Mouse (Mus musculus) MEL (cell line): ENCODE results near the gene Ugt1a2. TPM values are rescaled to one million over a fixed set of nuclear protein-coding genes. Genes with fewer than 3 reads are reported as not detected.

ENCODE experiments used
- DNase-seq: peaks from one replicate; pipeline ENCODE4 v3.0.0; 2011; ENCODE audit warnings: low read depth, low spot score
- H3K27ac ChIP-seq: 2 replicates; pipeline ENCODE4 v1.5.1; 2012; ENCODE audit warnings: low read depth, mild to moderate bottlenecking, control low read depth, low read length, moderate library complexity; ENCODE audit not compliant: control insufficient read depth
- H3K27me3 ChIP-seq, 2 experiments: fragments of 150-350 bp in 1 of 2; sonication (generic) in 1 of 2; 2 replicates each; pipeline ENCODE4 v1.6.1; 2012; ENCODE audit warnings: low read length in 2 of 2, mild to moderate bottlenecking in 2 of 2, improper control_type of control experiment in 1 of 2, moderate library complexity in 1 of 2; ENCODE audit not compliant: insufficient read depth in 2 of 2, control insufficient read depth in 1 of 2
- H3K36me3 ChIP-seq, 2 experiments: 2 replicates each; pipeline ENCODE4 v1.6.1; 2012 to 2014; ENCODE audit warnings: low read length in 2 of 2, improper control_type of control experiment in 1 of 2, inconsistent platforms in 1 of 2, mild to moderate bottlenecking in 1 of 2; ENCODE audit not compliant: insufficient read depth in 2 of 2, control insufficient read depth in 1 of 2
- H3K4me1 ChIP-seq, 2 experiments: fragments of 150-350 bp in 1 of 2; sonication (generic) in 1 of 2; 2 replicates each; pipeline ENCODE4 v1.6.1; 2012; ENCODE audit warnings: low read length in 2 of 2, improper control_type of control experiment in 1 of 2, mild to moderate bottlenecking in 1 of 2; ENCODE audit not compliant: insufficient read depth in 2 of 2, control insufficient read depth in 1 of 2
- H3K4me3 ChIP-seq, 2 experiments: fragments of 150-350 bp in 1 of 2; sonication (generic) in 1 of 2; 2 replicates each; pipeline ENCODE4 v1.5.1; 2012; ENCODE audit warnings: low read depth in 2 of 2, low read length in 2 of 2, mild to moderate bottlenecking in 2 of 2, moderate library complexity in 2 of 2, control low read depth in 1 of 2, improper control_type of control experiment in 1 of 2; ENCODE audit not compliant: control insufficient read depth in 1 of 2, insufficient read depth in 1 of 2
- H3K79me2 ChIP-seq: 2 replicates; pipeline ENCODE4 v1.6.1; 2012; ENCODE audit warnings: mild to moderate bottlenecking, low read length, moderate library complexity; ENCODE audit not compliant: control insufficient read depth, poor library complexity, insufficient read depth
- H3K9ac ChIP-seq: 2 replicates; pipeline ENCODE4 v1.6.1; 2012; ENCODE audit warnings: low read depth, mild to moderate bottlenecking, control low read depth, low read length, moderate library complexity; ENCODE audit not compliant: control insufficient read depth, poor library complexity, severe bottlenecking
- H3K9me3 ChIP-seq: fragments of 150-350 bp; sonication (generic); replicated peaks from 2 replicates; pipeline ENCODE4 v1.6.1; 2012; ENCODE audit warnings: mild to moderate bottlenecking, low read length, improper control_type of control experiment, moderate library complexity; ENCODE audit not compliant: insufficient read depth
- BHLHE40 ChIP-seq: IDR thresholded peaks from 2 replicates; pipeline ENCODE4 v1.6.1; 2012; ENCODE audit warnings: low read depth, mild to moderate bottlenecking, inconsistent platforms, low read length, improper control_type of control experiment, borderline replicate concordance
- CHD2 ChIP-seq: IDR thresholded peaks from 2 replicates; pipeline ENCODE4 v1.6.1; 2011; ENCODE audit warnings: low read length, improper control_type of control experiment
- CTCF ChIP-seq, 3 experiments: IDR thresholded peaks in 2 of 3; conservative IDR thresholded peaks in 1 of 3; 2 replicates each; pipeline ENCODE4 v1.5.1; 2011 to 2012; ENCODE audit warnings: low read length in 3 of 3, low read depth in 2 of 3, mild to moderate bottlenecking in 2 of 3, improper control_type of control experiment in 1 of 3, inconsistent platforms in 1 of 3, mixed read lengths in 1 of 3, moderate library complexity in 1 of 3; ENCODE audit not compliant: control insufficient read depth in 1 of 3, insufficient read depth in 1 of 3, poor library complexity in 1 of 3, severe bottlenecking in 1 of 3
- E2F4 ChIP-seq: IDR thresholded peaks from 2 replicates; pipeline ENCODE4 v1.6.1; 2011; ENCODE audit warnings: low read depth, low read length, improper control_type of control experiment, borderline replicate concordance
- ELF1 ChIP-seq: IDR thresholded peaks from 2 replicates; pipeline ENCODE4 v1.6.1; 2014; ENCODE audit warnings: low read depth, mild to moderate bottlenecking, inconsistent platforms, low read length, improper control_type of control experiment, moderate library complexity
- EP300 ChIP-seq, 2 experiments: IDR thresholded peaks; 2 replicates each; pipeline ENCODE4 v1.6.1; 2011; ENCODE audit warnings: improper control_type of control experiment in 2 of 2, low read length in 2 of 2, low read depth in 1 of 2, mild to moderate bottlenecking in 1 of 2
- GATA1 ChIP-seq: IDR thresholded peaks from 2 replicates; pipeline ENCODE4 v1.6.1; 2011; ENCODE audit warnings: low read depth, low read length, improper control_type of control experiment
- MAFK ChIP-seq: IDR thresholded peaks from 2 replicates; pipeline ENCODE4 v1.6.1; 2011; ENCODE audit warnings: low read depth, mild to moderate bottlenecking, low read length, improper control_type of control experiment, borderline replicate concordance
- MAZ ChIP-seq: IDR thresholded peaks from 2 replicates; pipeline ENCODE4 v1.6.1; 2012; ENCODE audit warnings: low read depth, mild to moderate bottlenecking, inconsistent platforms, low read length, improper control_type of control experiment
- MEF2A ChIP-seq: IDR thresholded peaks from 2 replicates; pipeline ENCODE4 v1.6.1; 2014; ENCODE audit warnings: low read depth, mild to moderate bottlenecking, inconsistent platforms, low read length, improper control_type of control experiment; ENCODE audit not compliant: poor library complexity, insufficient replicate concordance, severe bottlenecking; ENCODE audit errors: extremely low read depth
- MYB ChIP-seq: IDR thresholded peaks from 2 replicates; pipeline ENCODE4 v1.6.1; 2011; ENCODE audit warnings: mild to moderate bottlenecking, low read depth, low read length, improper control_type of control experiment
- RCOR1 ChIP-seq: IDR thresholded peaks from 2 replicates; pipeline ENCODE4 v1.6.1; 2012; ENCODE audit warnings: low read depth, mild to moderate bottlenecking, inconsistent platforms, low read length, improper control_type of control experiment
- SIN3A ChIP-seq: IDR thresholded peaks from 2 replicates; pipeline ENCODE4 v1.6.1; 2012; ENCODE audit warnings: low read length, improper control_type of control experiment, inconsistent platforms
- TBP ChIP-seq: IDR thresholded peaks from 2 replicates; pipeline ENCODE4 v1.8.0; 2011; ENCODE audit warnings: low read depth, low read length, improper control_type of control experiment
- TCF12 ChIP-seq: IDR thresholded peaks from 2 replicates; pipeline ENCODE4 v1.6.1; 2014; ENCODE audit warnings: low read depth, mild to moderate bottlenecking, inconsistent platforms, low read length, improper control_type of control experiment, moderate library complexity
- UBTF ChIP-seq: IDR thresholded peaks from 2 replicates; pipeline ENCODE4 v1.6.1; 2012; ENCODE audit warnings: low read depth, mild to moderate bottlenecking, inconsistent platforms, low read length, improper control_type of control experiment, moderate library complexity, borderline replicate concordance; ENCODE audit not compliant: insufficient read depth
- USF1 ChIP-seq: IDR thresholded peaks from 2 replicates; pipeline ENCODE4 v1.6.1; 2014; ENCODE audit warnings: low read depth, mild to moderate bottlenecking, inconsistent platforms, low read length, improper control_type of control experiment, moderate library complexity
- ZC3H11A ChIP-seq: IDR thresholded peaks from 2 replicates; pipeline ENCODE4 v1.6.1; 2012; ENCODE audit warnings: low read depth, mild to moderate bottlenecking, inconsistent platforms, low read length, improper control_type of control experiment
- polyA plus RNA-seq, 2 experiments: library from polyadenylated mRNA; stranded (reverse) in 1 of 2; unstranded in 1 of 2; fragments of >175 nt in 1 of 2; fragments of >200 nt in 1 of 2; gene quantifications; 2 replicates each; pipeline versions ENCODE4 v1.2.1 to v1.2.4; 2012; ENCODE audit warnings: low replicate concordance in 2 of 2, low read depth in 1 of 2; ENCODE audit not compliant: insufficient read length in 2 of 2, insufficient read depth in 1 of 2, missing spikeins in 1 of 2
- total RNA-seq: library from RNA; depleted of rRNA; stranded (reverse); fragments of 300-350 nt; gene quantifications from 2 replicates; pipeline ENCODE4 v1.2.3, GENCODE M21; 2012; rRNA removed

Gene Ugt1a2
- total RNA-seq (not detected in 2 replicates), polyA plus RNA-seq (not detected)

- Histone ChIP-seq H3K4me3 (no peak within 1 kb of the TSS), H3K27ac (no peak within 1 kb of the TSS), H3K4me1 (no peaks in the 10 kb centered on the region), H3K9ac (no peak within 1 kb of the TSS), H3K27me3 (peaks cover 2 to 3% of the 10 kb centered on the region in 2 experiments; a peak in 2 of 4 replicates), H3K36me3 (no peaks in the 10 kb centered on the region), H3K9me3 (no peaks in the 10 kb centered on the region), H3K79me2 (no peaks in the 10 kb centered on the region)
- TF ChIP-seq CHD2 (no peak), ELF1 (no peak), GATA1 (no peak), BHLHE40 (no peak), ZC3H11A (no peak), EP300 (IDR thresholded peaks at IDR 0.05; ENCODE audit: low read depth in 1 of 2, low read length in 2 of 2) (no peak), E2F4 (no peak), MAFK (no peak), MEF2A (no peak), UBTF (no peak)
- DNase-seq: no peak
Observed at GRCm38 (mm10) chr1:88200456-88200855, at the start of gene Ugt1a2. Ugt1a2 (plus strand) TSS chr1:88200601.

DNA sequence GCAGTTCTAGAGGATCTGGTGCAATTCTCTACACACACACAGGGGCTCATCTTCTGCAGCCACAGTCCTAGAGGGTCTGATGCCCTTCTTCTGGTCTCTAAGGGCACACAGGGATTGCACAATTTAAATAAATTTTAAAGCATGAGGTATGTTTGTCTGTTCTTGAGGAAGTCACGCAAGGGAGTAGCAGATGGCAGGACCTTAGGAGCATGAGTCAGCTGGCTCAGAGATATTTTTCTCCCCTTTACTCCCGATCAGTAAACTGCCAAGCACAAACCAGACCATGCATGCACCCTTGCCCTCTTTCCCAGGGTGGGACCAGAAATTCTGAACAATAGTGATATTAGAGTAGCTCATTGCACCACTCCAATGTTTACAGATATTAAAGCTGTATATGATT is 42.0 kb upstream of the Ugt1a2 start:
- Histone ChIP-seq H3K4me3 (no peak overlapping the region), H3K9ac (no peak overlapping the region), H3K36me3 (no peaks in the 10 kb centered on the region), H3K9me3 (no peaks in the 10 kb centered on the region), H3K27ac (no peak overlapping the region), H3K27me3 (no peaks in the 10 kb centered on the region), H3K4me1 (no peaks in the 10 kb centered on the region), H3K79me2 (no peaks in the 10 kb centered on the region)
- no peak for DNase-seq
- TF ChIP-seq MAZ: no peak
- no peak for TF ChIP-seq RCOR1
- TF ChIP-seq TBP: no peak
- no peak for TF ChIP-seq SIN3A
- TF ChIP-seq MYB: no peak
- TF ChIP-seq CTCF (IDR thresholded peaks at IDR 0.05 in 2 of 3, conservative IDR thresholded peaks at IDR 0.05 in 1 of 3; ENCODE audit: control insufficient read depth in 1 of 3, insufficient read depth in 1 of 3, low read depth in 2 of 3, low read length in 3 of 3, poor library complexity in 1 of 3, severe bottlenecking in 1 of 3): no peak
- TF ChIP-seq TCF12: no peak
- no peak for TF ChIP-seq MEF2A
- no peak for TF ChIP-seq USF1
